Mouse (Mus musculus): ENCODE results near the gene Rpl39.

Gene Rpl39

GRCm38 (mm10) chrX:37067299-37067698 is 17.9 kb downstream of the Rpl39 start:
- no peak for DNase-seq (ENCODE audit: low read depth, low spot score)

DNA sequence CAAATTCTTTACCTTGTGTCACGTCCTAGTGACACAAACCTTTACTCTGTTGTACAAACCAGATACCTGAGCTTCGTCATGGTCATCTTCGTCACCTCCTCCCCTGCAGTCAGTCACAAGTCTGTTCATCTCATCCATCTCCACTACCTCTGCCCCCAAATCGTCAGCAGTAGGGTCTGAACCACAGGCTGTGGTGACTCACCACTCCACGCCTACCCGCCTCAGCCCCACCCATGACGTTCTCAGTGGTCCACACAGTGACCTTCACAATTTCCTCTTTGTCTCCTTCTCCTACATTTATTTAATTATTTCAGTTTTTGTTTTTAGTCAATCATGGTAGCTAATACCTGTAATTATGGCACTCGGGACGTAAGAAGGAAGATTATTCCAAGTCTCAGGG is 21.3 kb downstream of the Rpl39 start:
- no peak for DNase-seq (ENCODE audit: low read depth, low spot score)

- no peak for DNase-seq (ENCODE audit: low read depth, low spot score)
Observed at GRCm38 (mm10) chrX:37048890-37049823, 36.0 kb downstream of the Rpl39 start.

- no peak for DNase-seq (ENCODE audit: low read depth, low spot score)
Observed at GRCm38 (mm10) chrX:37048066-37048889, 36.9 kb downstream of the Rpl39 start, which contains the start of gene Sowahd. Sowahd (plus strand) TSS chrX:37048845.

DNA sequence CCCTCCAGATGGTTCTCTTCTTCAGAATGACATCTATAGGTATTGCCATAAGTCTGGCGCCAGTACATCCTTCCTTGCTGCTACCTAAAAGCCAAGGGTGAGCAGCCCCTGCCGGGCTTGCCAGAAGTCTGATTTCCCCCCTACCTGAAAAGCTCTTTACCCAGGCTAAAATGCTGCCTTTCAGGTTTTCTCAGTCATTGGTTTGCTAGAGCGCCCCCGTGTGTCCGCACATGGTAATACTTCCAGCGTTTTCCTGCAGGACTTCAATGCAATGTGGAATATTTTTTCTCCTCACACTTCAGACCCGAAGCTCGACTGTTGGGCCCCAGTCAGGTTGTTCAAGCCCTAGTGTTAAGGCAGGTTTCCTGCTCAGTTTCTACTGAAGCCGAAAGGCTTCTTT is 42.5 kb downstream of the Rpl39 start:
- peak; percentile 16 for DNase-seq (ENCODE audit: low read depth, low spot score)
